Mouse (Mus musculus) pancreas, adult 10 weeks (tissue): Measurements from ENCODE around the gene Mlf2. TPM values are rescaled to one million over a fixed set of nuclear protein-coding genes. Genes with fewer than 3 reads are reported as not detected.

Experiments used
- polyA plus RNA-seq: library from polyadenylated mRNA; stranded (reverse); fragments of 350-450 nt; fragmentation: Illumina TruSeq; extraction: RNeasy Lipid Tissue Mini Kit (QIAGEN cat#74804); gene quantifications from one replicate; pipeline ENCODE4 v1.2.3, GENCODE M21; 2015; ENCODE audit warnings: low read depth, low replicate concordance; ENCODE audit not compliant: insufficient read depth

Gene Mlf2
- 42.2 TPM for polyA plus RNA-seq

GRCm38 (mm10) chr6:124930754-124931524, at the start of gene Mlf2:
Gene Mlf2, plus strand, starts transcription at chr6:124931386.

DNA sequence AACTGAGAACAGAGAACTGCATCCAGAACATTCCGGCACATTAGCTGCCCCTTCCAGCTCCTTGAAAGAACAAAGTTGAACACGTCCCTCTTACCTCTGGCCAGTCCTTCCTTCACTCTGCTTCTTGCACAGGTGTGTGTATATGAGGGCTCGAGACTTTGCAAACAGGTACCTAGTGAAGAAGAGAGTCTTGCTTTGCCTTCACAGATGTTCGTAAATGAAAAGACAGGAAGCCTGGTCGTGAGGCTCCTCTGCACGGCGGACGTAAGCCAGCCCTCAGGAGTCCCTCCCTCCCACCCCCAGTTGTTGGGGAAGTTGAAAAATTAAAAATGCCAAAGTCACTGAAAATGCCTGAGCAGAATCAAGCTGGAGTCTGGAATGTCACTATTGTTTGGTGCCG, 43.2 kb upstream of the Mlf2 start, which contains the start of gene Cd4:
Cd4 (minus strand) TSS at position 236 of the 400 bp plus-strand sequence.

GRCm38 (mm10) chr6:124911533-124912218, 19.5 kb upstream of the Mlf2 start, which contains the start of gene Lag3:
Gene Lag3, minus strand, starts transcription at chr6:124911705.

GRCm38 (mm10) chr6:124919695-124920317, 11.4 kb upstream of the Mlf2 start, which contains the start of gene Ptms:
Gene Ptms, minus strand, starts transcription at chr6:124920103.

GRCm38 (mm10) chr6:124965088-124965719, 34.0 kb downstream of the Mlf2 start, which contains the start of gene Cops7a:
Gene Cops7a, minus strand, starts transcription at chr6:124965538.

Other genes starting within 250 kb of the Mlf2 start
- gene Emg1, start 219.2 kb upstream of the Mlf2 start, polyA plus RNA-seq: 33.9 TPM
- gene Phb2, start 219.1 kb upstream of the Mlf2 start, polyA plus RNA-seq: 33.9 TPM
- 7.1 TPM for gene Ptpn6, start 192.7 kb upstream of the Mlf2 start, polyA plus RNA-seq
- 65.8 TPM for gene Grcc10, start 190.0 kb upstream of the Mlf2 start, polyA plus RNA-seq
- gene Gm45234, start 175.4 kb upstream of the Mlf2 start, polyA plus RNA-seq: 0.89 TPM
- 10.0 TPM for gene Atn1, start 174.9 kb upstream of the Mlf2 start, polyA plus RNA-seq
- gene Eno2, start 161.7 kb upstream of the Mlf2 start, polyA plus RNA-seq: 4.1 TPM
- 0.98 TPM for gene Lrrc23, start 151.7 kb upstream of the Mlf2 start, polyA plus RNA-seq
- 4.9 TPM for gene Spsb2, start 122.7 kb upstream of the Mlf2 start, polyA plus RNA-seq
- gene Tpi1, start 117.1 kb upstream of the Mlf2 start, polyA plus RNA-seq: 34.3 TPM
- 17.3 TPM for gene Usp5, start 101.9 kb upstream of the Mlf2 start, polyA plus RNA-seq
- 0.87 TPM for gene Cdca3, start 101.8 kb upstream of the Mlf2 start, polyA plus RNA-seq
- 0.46 TPM for gene Gnb3, start 91.1 kb upstream of the Mlf2 start, polyA plus RNA-seq
- 8.8 TPM for gene P3h3, start 73.6 kb upstream of the Mlf2 start, polyA plus RNA-seq
- gene Gpr162, start 67.4 kb upstream of the Mlf2 start, polyA plus RNA-seq: not detected
- gene Cd4, start 43.2 kb upstream of the Mlf2 start, polyA plus RNA-seq: not detected
- 2.0 TPM for gene Lag3, start 19.7 kb upstream of the Mlf2 start, polyA plus RNA-seq
- gene Ptms, start 11.3 kb upstream of the Mlf2 start, polyA plus RNA-seq: 234 TPM
- 22.9 TPM for gene Cops7a, start 34.2 kb downstream of the Mlf2 start, polyA plus RNA-seq
- gene Pianp, start 65.3 kb downstream of the Mlf2 start, polyA plus RNA-seq: 2.4 TPM
- gene Zfp384, start 77.8 kb downstream of the Mlf2 start, polyA plus RNA-seq: 19.0 TPM
- 15.3 TPM for gene Ing4, start 108.4 kb downstream of the Mlf2 start, polyA plus RNA-seq
- gene Acrbp, start 118.3 kb downstream of the Mlf2 start, polyA plus RNA-seq: 13.7 TPM
- not detected for gene Lpar5, start 136.5 kb downstream of the Mlf2 start, polyA plus RNA-seq
- gene Chd4, start 164.6 kb downstream of the Mlf2 start, polyA plus RNA-seq: 21.1 TPM
- gene Nop2, start 200.5 kb downstream of the Mlf2 start, polyA plus RNA-seq: 5.7 TPM
- gene Iffo1, start 213.9 kb downstream of the Mlf2 start, polyA plus RNA-seq: 7.2 TPM
- 116 TPM for gene Gapdh, start 235.1 kb downstream of the Mlf2 start, polyA plus RNA-seq